Mouse (Mus musculus): Measurements from ENCODE around the gene Gm17949.

DNA sequence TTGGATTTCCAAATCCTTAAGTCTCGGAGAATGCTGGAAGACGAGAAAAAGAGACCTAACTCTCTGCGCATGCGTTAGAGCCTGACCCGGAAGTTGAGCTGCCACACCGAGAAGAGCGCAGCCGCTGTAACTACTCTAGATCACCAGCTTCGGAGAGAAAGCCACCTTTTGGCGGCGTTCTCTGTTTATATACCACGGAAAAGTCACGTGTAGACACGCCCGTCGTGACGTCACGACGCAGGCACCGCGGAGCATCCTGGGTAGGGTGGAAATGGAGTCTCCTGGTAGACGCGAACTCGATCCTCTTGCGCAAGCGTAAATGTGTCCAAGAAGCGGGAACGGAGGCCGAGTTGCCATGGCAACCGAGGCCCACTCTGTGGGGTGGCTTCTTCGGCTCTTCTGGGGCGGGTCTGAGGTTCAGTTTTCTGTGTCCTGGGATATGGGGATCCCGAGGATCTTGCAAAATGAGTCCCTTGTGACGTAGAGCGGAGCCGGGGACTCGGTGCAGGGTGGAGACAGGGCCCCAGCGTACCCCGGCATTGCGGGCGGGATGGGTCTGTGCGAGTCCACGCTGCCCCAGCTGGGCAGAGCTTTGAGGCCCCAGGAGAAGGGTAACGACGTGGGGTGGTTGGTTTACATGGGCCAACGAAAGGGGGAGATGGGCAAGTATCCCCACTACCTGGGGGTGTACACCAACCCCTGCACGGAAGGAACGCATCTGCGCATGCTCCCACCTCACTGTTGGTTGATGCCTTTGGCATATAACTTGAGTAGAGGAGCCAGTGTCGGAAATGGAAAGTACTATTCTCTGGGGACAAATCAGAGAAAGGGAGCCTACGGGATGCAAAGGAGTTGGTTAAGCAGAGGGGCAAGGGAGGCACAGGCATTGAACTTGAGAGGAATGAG, at the start of gene Gm17949, which contains the start of gene Gtf2f1:
- TF ChIP-seq POLR2A (IDR thresholded peaks at IDR 0.05; ENCODE audit: low read depth, low read length) (peak; percentile 98), CTCF (IDR thresholded peaks at IDR 0.05; ENCODE audit: borderline replicate concordance, insufficient read depth, low read length) (no peak)

Measured in embryonic fibroblast, embryonic 13.5 days (primary cell).